Mouse (Mus musculus) brain, adult 2 months (tissue): Measurements from ENCODE around the gene Chrna5.

Source experiments
- DNase-seq: peaks from one replicate; pipeline ENCODE4 v3.0.0; 2011; ENCODE audit warnings: low read depth, low spot score

The Chrna5 gene

GRCm38 (mm10) chr9:55023326-55023725, 42.6 kb downstream of the Chrna5 start:
- no peak for DNase-seq

- peak; percentile 84 for DNase-seq
Observed at GRCm38 (mm10) chr9:55023902-55024583, 43.4 kb downstream of the Chrna5 start.

- DNase-seq: no peak
Observed at GRCm38 (mm10) chr9:55025534-55026274, 45.0 kb downstream of the Chrna5 start.

DNA sequence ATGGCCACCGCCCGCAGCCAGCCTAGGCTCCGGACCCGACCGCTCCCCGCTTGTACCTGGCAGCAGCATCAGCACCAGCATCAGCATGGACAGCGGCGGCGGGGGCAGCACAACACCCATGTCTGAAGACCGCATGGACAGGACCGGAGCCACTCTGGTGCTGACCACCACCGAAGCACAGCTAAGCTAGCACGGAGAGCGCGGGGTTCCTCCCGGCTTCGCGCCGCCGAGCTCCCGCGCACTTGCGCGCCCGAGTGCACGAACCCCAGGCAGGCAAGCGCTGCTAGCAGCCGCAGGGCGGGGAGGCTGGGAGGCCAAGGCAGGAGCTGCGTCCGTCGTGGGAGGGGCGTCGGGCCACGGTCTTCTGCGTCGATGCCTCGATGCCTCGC, 45.6 kb downstream of the Chrna5 start, which contains the start of gene Chrna3:
Chrna3 (minus strand) TSS at position 288 of the 389 bp plus-strand sequence.
- DNase-seq: peak; percentile 16

- DNase-seq: peak; percentile 26
Observed at GRCm38 (mm10) chr9:55031435-55032167, 50.9 kb downstream of the Chrna5 start.

GRCm38 (mm10) chr9:55038948-55039347, 58.3 kb downstream of the Chrna5 start:
- DNase-seq: no peak

DNA sequence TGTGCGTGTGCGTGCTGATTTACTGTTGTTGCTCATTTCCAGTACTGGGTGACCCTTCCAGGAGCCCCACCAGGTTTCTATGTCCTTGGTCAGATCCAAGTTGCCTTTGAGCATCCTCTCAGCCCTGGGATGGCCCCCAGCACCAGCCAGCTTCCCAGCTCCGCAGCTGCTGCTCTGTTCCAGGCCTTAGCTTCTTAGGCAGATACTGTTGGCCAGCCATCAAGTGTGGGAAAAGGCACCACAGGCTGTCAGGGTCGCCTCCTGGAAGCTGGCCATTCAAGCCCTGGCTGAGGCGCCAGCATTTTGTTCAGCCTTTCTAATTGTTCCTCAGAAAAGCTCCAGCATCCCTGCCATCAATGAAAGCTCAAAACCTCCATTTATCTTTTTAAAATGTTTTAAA, 59.3 kb downstream of the Chrna5 start:
- DNase-seq: peak; percentile 21

DNA sequence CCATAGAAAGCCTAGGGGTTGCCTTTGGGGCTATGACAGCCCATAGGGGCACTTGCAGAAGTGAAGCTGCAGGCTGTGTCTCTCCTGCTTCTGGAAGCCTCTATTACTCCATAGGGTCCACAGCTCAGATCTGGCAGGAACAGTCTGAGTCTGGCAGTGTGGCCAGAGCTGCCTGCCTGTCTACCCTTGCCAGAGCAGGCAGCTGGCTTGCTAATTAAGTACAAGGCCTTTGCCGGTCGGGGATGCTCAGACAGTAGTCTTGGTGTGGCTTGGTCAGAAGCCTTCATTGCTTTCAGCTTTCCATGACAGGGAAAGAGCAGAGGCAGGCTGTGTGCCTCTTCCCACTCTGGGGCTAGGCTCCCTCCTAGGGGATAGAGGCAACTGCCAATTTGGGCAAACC, 60.7 kb downstream of the Chrna5 start:
- DNase-seq: peak; percentile 16

DNA sequence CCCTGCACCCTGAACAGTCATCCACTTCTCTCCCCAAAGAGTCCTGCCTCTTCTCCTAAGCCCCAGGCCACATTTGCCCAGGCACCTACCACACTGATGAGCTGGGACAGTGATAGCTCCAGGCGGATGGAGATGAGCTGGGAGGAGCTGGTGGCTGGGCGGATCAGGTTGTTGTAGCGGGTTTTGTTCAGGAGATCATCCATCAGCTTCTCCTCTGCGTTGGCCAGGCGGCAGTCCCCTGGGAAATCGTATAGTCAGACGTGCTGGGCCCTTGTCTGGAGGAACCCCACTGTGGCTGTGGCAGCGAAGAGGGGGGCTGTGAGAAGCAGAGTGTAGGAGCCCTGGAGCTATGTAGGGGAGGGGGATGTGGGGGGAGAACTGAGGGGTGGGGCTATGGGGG, 63.0 kb downstream of the Chrna5 start:
- DNase-seq: no peak

DNA sequence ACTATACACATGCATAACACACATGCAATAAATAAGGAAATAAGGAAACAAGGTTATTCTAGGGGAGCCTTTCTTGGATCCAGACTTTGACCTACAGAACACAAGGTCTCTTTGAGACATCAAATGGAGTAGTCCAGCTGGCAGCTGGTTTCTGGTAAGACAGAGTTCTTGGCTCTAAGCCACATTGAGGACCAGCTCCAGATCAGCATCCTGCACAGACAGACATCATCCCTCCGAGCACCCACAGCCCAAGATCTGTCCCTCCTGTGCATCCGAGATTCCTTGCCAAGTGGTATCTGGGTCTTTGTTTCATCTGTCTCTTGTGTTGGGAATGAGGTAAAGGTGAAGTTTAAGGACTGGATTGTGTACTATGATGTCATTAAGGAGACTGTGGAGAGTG, 64.3 kb downstream of the Chrna5 start:
- no peak for DNase-seq

DNA sequence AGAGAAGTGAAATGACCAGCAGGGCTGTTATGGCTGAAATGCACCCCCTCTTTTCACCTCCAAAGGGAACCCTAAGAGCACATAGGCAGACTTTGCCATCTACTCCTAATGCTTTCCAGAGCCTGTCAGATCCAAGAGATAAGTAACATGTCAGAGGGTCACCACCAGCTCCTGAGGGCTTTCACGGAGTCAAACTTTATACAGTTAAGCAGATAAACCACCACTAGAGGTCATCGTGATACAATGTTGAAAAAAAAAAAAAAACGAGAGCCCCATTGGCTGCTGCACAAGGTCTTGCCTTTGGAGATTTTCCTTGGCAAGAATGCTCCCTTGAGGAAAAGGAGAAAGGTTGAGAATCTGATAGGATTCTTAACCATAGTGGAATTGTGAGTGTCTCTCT, 66.1 kb downstream of the Chrna5 start:
- peak; percentile 40 for DNase-seq

GRCm38 (mm10) chr9:55048211-55048880, 67.7 kb downstream of the Chrna5 start, which contains the start of gene Chrnb4:
Gene Chrnb4 (minus strand): TSS chr9:55048779.
- no peak for DNase-seq

DNA sequence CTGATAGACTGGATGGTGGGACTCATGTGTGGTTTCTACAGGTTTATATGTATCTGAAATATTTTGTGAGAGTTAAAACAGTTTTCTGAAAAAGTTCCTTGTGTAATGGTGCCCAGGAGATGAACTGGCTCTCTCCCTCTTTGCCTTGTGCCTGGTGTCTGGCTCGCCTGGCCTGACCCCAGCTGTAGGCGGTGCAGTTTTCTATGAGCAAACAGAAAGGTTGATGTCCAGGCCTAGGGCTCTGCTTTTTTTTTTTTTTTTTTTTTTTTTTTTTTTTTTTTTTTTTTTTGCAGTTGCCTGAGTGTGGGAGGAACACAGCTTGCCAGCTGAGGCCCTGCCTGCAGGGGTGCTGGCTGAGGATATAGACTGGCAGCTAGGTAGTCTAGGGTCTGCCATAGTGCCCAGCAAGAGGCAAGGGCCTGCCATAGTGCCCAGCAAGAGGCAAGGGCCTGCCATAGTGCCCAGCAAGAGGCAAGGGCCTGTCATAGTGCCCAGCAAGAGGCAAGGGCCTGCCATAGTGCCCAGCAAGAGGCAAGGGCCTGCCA, 74.8 kb downstream of the Chrna5 start:
- DNase-seq: no peak
